Mouse (Mus musculus) cortical plate, adult 2 months (tissue): Measurements from ENCODE around the gene Kyat3. TPM values are rescaled to one million over a fixed set of nuclear protein-coding genes. Genes with fewer than 3 reads are reported as not detected.
A peak's percentile ranks its signal among the peaks of the same experiment; 100 is the strongest.
"Not testable (repeated sequence)": the region's sequence is repeated elsewhere in the genome, so short reads cannot be mapped to it uniquely, and the experiment has no call there.

Experiments used
- H3K27ac ChIP-seq: fragments of 200-500 bp; 2 replicates; pipeline ENCODE4 v1.5.1; 2012; ENCODE audit warnings: low read length, control low read depth, inconsistent platforms; ENCODE audit not compliant: insufficient read depth
- H3K4me1 ChIP-seq: fragments of 200-500 bp; 2 replicates; pipeline ENCODE4 v1.6.1; 2011; ENCODE audit warnings: low read length; ENCODE audit not compliant: control insufficient read depth, insufficient read depth
- H3K4me3 ChIP-seq: fragments of 200-500 bp; 2 replicates; pipeline ENCODE4 v1.5.1; 2011; ENCODE audit warnings: mild to moderate bottlenecking, low read length, control low read depth; ENCODE audit not compliant: insufficient read depth
- CTCF ChIP-seq: fragments of 200-500 bp; IDR thresholded peaks from 2 replicates; pipeline ENCODE4 v1.5.1; 2011; ENCODE audit warnings: mild to moderate bottlenecking, control low read depth, low read length; ENCODE audit not compliant: insufficient read depth; ENCODE audit errors: extremely low read depth
- POLR2A ChIP-seq: fragments of 200-500 bp; IDR thresholded peaks from 2 replicates; pipeline ENCODE4 v1.6.1; 2011; ENCODE audit warnings: mild to moderate bottlenecking, low read length, control low read depth; ENCODE audit not compliant: insufficient read depth; ENCODE audit errors: extremely low read depth
- polyA plus RNA-seq: library from polyadenylated mRNA; depleted of rRNA; stranded (reverse); fragments of >200 nt; gene quantifications from 2 replicates; pipeline ENCODE4 v1.2.3, GENCODE M21; 2012

Gene Kyat3
- polyA plus RNA-seq, 1 experiment, result 7.3 TPM

DNA sequence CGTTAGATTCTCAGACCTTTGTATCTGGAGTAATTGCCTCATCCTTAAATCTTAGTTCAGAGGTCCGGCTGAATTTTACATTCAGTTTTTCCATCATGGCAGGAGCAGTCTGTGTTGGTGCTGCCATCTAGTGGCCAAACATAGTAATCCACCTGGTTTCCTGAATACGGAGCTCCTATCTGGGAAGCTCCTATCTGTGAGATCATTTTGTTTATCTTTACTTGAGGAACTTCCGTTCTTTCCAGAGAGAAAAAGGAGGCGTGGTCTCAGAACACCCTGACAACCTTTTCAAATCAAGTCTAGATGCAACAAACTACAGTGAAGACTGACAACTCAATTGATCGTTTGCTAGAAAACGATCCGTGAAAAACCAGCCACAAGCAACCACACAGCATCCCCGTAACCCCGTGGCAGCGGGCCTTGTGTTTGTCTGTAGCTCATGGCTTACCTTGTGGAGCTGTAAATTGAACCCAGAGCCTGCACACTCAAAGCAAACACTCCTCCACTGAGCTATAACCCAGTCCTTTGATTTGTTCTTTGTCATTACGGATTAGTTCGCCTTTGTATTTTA, 8.1 kb downstream of the Kyat3 start:
- peak; percentile 65; the same call in 1 of the 2 replicates for TF ChIP-seq CTCF
- TF ChIP-seq POLR2A, result no peak
- Histone ChIP-seq H3K4me3 (no peak overlapping the region), H3K27ac (no peak overlapping the region), H3K4me1 (no peaks in the 10 kb centered on the region)

DNA sequence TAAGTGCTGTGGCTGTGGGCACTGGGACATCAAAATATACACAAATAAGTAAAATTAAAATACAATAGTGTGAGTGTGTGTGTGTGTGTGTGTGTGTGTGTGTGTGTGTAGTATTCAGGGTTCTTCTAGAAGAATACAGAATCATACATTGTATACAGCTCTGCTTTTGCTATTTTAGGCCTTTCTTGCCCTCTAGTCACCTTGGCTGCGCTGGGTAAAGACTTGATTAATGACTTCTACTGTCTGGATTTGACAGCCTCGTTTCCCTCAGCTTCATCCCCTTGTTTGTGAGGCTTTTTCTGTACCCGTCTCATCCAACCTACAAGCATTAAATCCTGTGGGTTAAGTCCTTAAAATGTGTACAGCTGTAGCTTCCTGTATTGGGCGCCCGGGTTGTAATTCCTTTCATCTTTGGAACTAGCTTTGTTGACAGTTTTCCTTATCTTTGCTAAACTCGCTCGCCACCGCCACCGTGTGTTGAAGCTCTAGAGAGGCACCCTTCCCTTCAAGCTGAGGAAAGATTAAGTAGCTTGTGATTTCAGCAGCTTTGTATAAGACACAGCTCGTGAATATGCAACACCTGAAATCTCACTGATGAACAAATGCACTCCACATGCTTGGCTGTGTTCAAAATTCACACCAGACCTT, 9.6 kb downstream of the Kyat3 start:
- no peaks in the 10 kb centered on the region for H3K4me1 ChIP-seq
- TF ChIP-seq CTCF, result peak; percentile 69
- TF ChIP-seq POLR2A, result no peak
- H3K27ac ChIP-seq, result no peak overlapping the region
- no peak overlapping the region for H3K4me3 ChIP-seq

- Histone ChIP-seq H3K4me3 (no peak overlapping the region), H3K4me1 (no peaks in the 10 kb centered on the region), H3K27ac (no peak overlapping the region)
- TF ChIP-seq POLR2A (no peak), CTCF (no peak)
Measured at GRCm38 (mm10) chr3:142711372-142711771, 10.5 kb downstream of the Kyat3 start.

- H3K4me3 ChIP-seq, H3K4me1 ChIP-seq, H3K27ac ChIP-seq: not testable (repeated sequence)
Measured at GRCm38 (mm10) chr3:142712401-142713040, 11.7 kb downstream of the Kyat3 start.

GRCm38 (mm10) chr3:142725481-142725880, 24.6 kb downstream of the Kyat3 start:
- Histone ChIP-seq H3K27ac (no peak overlapping the region), H3K4me3 (no peak overlapping the region), H3K4me1 (no peaks in the 10 kb centered on the region)
- TF ChIP-seq POLR2A (no peak), CTCF (no peak)

GRCm38 (mm10) chr3:142725969-142726672, 25.3 kb downstream of the Kyat3 start:
- Histone ChIP-seq H3K4me3 (no peak overlapping the region), H3K27ac (no peak overlapping the region), H3K4me1 (no peaks in the 10 kb centered on the region)
- TF ChIP-seq CTCF (no peak), POLR2A (no peak)

- no peak overlapping the region for H3K4me3 ChIP-seq
- no peak overlapping the region for H3K27ac ChIP-seq
- no peaks in the 10 kb centered on the region for H3K4me1 ChIP-seq
- no peak for TF ChIP-seq POLR2A
Measured at GRCm38 (mm10) chr3:142734291-142734690, 33.4 kb downstream of the Kyat3 start.

DNA sequence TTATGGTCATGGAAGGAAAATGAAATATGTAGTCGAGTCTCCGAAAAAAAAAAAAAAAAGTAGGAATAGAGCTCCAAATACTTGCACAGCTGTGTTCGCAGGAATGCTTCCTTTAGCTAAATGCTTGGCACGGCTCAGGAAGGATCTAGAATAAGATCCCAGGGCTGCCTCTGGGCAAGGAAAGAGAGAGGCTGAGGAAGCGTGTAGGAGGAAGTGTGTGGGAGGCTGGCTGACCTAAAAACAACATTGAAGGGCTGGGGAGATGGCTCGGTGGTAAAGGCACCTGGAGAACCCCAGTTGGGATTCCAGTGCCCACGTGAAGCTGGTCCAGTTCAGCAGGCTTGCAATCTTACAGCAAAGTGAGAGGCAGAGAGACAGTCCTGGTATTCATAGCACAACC, 40.0 kb downstream of the Kyat3 start:
- H3K4me3 ChIP-seq, result no peak overlapping the region
- 0 out of 2 replicates have a peak, but pooled peaks cover 2% of the 10 kb centered on the region for H3K4me1 ChIP-seq
- TF ChIP-seq POLR2A, result no peak
- TF ChIP-seq CTCF, result no peak
- no peak overlapping the region for H3K27ac ChIP-seq

DNA sequence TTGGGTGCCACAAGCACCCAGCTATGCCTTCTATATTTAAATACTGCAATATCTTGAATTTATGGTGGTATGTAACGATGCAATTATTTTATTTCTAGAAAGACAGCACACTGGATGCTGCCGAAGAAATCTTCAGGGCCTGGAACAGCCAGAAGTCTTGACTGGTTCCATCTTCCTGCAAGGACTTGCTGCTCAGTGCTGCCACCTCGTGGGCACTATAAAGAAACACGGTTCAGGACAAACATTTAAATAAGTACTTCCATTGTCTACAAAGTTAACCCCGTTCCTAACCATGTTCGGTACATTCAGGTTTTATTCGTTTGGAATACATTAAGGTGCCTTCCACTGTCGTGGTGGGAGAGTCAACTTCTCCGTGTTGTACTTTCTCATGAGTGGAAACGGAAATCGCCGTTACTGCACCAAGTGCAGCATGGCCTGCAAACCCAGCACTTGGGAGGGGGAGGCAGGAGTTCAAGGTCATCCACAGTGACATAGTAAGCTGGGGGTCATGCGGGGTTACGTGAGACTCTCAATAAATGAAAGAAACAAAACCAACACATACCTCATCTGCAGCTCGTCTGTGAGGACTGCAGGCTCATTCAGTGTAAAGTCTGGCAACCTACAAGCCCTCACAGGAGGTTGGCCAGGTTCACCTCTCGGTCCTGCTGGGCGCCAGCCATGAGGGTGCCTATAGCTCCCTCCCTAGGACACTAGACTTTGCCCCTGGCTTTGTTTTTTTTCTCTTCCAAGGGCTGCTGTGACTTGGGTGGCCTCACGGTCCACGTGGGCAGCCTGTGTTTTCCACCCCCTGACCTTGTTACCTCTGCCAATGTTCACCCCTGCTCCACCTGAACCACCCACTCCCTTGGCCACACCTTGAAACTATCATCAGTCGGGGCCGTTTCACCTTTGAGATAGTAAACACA, 43.4 kb downstream of the Kyat3 start:
- H3K4me3 ChIP-seq, result no peak overlapping the region
- TF ChIP-seq CTCF (peak; percentile 73), POLR2A (no peak)

More for the DNA sequence above, 43.4 kb downstream of the Kyat3 start:
- Histone ChIP-seq H3K27ac (no peak overlapping the region), H3K4me1 (0 out of 2 replicates have a peak, but pooled peaks cover 2% of the 10 kb centered on the region)
